Mouse (Mus musculus) neural tube, embryonic 11.5 days (tissue): ENCODE data around the gene Camk2b. TPM values are rescaled to one million over a fixed set of nuclear protein-coding genes. Genes with fewer than 3 reads are reported as not detected.

Experiments
- ATAC-seq: fragments of 200-750 bp; cut with Nextera tagmentation; 2 replicates; pipeline ENCODE4 v1.8.0; 2017; ENCODE audit warnings: moderate number of reproducible peaks, mild to moderate bottlenecking, moderate TSS enrichment, moderate library complexity; ENCODE audit not compliant: insufficient read depth, low FRiP score, low TSS enrichment
- DNase-seq: peaks from one replicate; pipeline ENCODE4 v3.0.0-alpha.2; 2015; ENCODE audit warnings: low spot score
- H3K27ac ChIP-seq: fragments of 300-500 bp; sonication (generic); 2 replicates; pipeline ENCODE4 v1.5.1; 2014; ENCODE audit warnings: low read depth, mild to moderate bottlenecking, low read length
- H3K27me3 ChIP-seq: fragments of 300-500 bp; sonication (generic); 2 replicates; pipeline ENCODE4 v1.6.1; 2014; ENCODE audit warnings: mild to moderate bottlenecking, low read length, mixed read lengths; ENCODE audit not compliant: control insufficient read depth, insufficient read depth
- H3K36me3 ChIP-seq: fragments of 300-500 bp; sonication (generic); 2 replicates; pipeline ENCODE4 v1.6.1; 2014; ENCODE audit warnings: mild to moderate bottlenecking, low read length, moderate library complexity, mixed read lengths; ENCODE audit not compliant: control insufficient read depth, insufficient read depth
- H3K4me1 ChIP-seq: fragments of 300-500 bp; sonication (generic); 2 replicates; pipeline ENCODE4 v1.6.1; 2014; ENCODE audit warnings: low read length, mixed read lengths; ENCODE audit not compliant: control insufficient read depth, insufficient read depth
- H3K4me2 ChIP-seq: fragments of 300-500 bp; sonication (generic); 2 replicates; pipeline ENCODE4 v1.6.1; 2014; ENCODE audit warnings: low read depth, mild to moderate bottlenecking, moderate library complexity
- H3K4me3 ChIP-seq: fragments of 300-500 bp; sonication (generic); 2 replicates; pipeline ENCODE4 v1.5.1; 2014; ENCODE audit warnings: low read depth, low read length
- H3K9ac ChIP-seq: fragments of 300-500 bp; sonication (generic); 2 replicates; pipeline ENCODE4 v1.6.1; 2014; ENCODE audit warnings: mild to moderate bottlenecking, low read length
- H3K9me3 ChIP-seq: fragments of 300-500 bp; sonication (generic); 2 replicates; pipeline ENCODE4 v1.6.1; 2016; ENCODE audit warnings: low read length; ENCODE audit not compliant: control insufficient read depth
- WGBS: fragments of 180-500 bp; shearing (Covaris S2); extraction: QIAGEN DNeasy Blood & Tissue Kit; methylation state at CpG from one replicate; pipeline ENCODE4 v1.1.7; 2014; 5-methylcytosine and 5-hydroxymethylcytosine counted together
- polyA plus RNA-seq: library from polyadenylated mRNA; unstranded; fragments of >200 nt; fragmentation: Nextera tagmentation; extraction: Ambion mirVana; gene quantifications from 2 replicates; pipeline ENCODE4 v1.2.1, GENCODE M21; 2014

Gene Camk2b
- polyA plus RNA-seq, 1 experiment from 2014 or later = 6.5 TPM

GRCm38 (mm10) chr11:5974053-5974452, 92.1 kb downstream of the Camk2b start:
- H3K4me3 ChIP-seq = no peak overlapping the region
- WGBS = 85% methylated on average over 6 of the region's 6 CpGs
- no peak for ATAC-seq

DNA sequence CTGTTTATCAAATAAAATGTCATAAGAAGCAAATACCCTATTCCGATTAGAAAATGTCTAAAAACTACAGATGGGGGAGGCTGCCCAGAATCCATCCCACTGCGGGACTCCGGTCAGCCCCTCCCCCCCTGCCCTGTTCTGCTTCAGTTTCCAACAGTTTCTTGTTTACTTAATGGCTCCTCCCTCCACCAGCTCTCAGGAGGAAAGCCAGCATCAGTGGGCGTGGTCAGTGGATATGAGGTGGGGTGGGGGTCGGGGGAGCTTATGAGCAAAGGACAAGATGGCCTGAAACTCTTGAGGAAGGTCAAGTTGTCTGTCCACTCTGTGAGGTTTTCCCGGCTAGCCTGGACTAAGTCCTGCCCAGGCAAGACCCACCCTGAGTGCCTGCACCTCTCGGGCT, 93.0 kb downstream of the Camk2b start:
- H3K27me3 ChIP-seq = no peaks in the 10 kb centered on the region
- 51% methylated on average over 7 of the region's 7 CpGs for WGBS
- no peak overlapping the region for H3K4me2 ChIP-seq
- H3K9me3 ChIP-seq = no peaks in the 10 kb centered on the region
- H3K4me3 ChIP-seq = no peak overlapping the region
- 0 out of 2 replicates have a peak, but pooled peaks cover 2% of the 10 kb centered on the region for H3K36me3 ChIP-seq
- H3K4me1 ChIP-seq = peaks cover 3% of the 10 kb centered on the region; the same call in 1 of the 2 replicates
- no peak overlapping the region for H3K9ac ChIP-seq
- no peak for DNase-seq
- ATAC-seq = no peak
- H3K27ac ChIP-seq = no peak overlapping the region

More at GRCm38 (mm10) chr11:5974053-5974452, 92.1 kb downstream of the Camk2b start:
- H3K27ac ChIP-seq = no peak overlapping the region
- H3K27me3 ChIP-seq = no peaks in the 10 kb centered on the region
- H3K9ac ChIP-seq = no peak overlapping the region
- no peak for DNase-seq
- H3K9me3 ChIP-seq = no peaks in the 10 kb centered on the region
- peaks cover 3% of the 10 kb centered on the region; the same call in 1 of the 2 replicates for H3K4me1 ChIP-seq
- no peak overlapping the region for H3K4me2 ChIP-seq
- H3K36me3 ChIP-seq = no peaks in the 10 kb centered on the region

GRCm38 (mm10) chr11:5971202-5971601, 95.0 kb downstream of the Camk2b start:
- Histone ChIP-seq H3K4me1 (peaks cover 3% of the 10 kb centered on the region; the same call in 1 of the 2 replicates), H3K4me3 (no peak overlapping the region), H3K9ac (no peak overlapping the region), H3K27ac (no peak overlapping the region), H3K36me3 (peaks cover 6% of the 10 kb centered on the region), H3K4me2 (no peak overlapping the region), H3K27me3 (no peaks in the 10 kb centered on the region), H3K9me3 (no peaks in the 10 kb centered on the region)
- 59% methylated on average over 7 of the region's 7 CpGs for WGBS
- DNase-seq (no peak), ATAC-seq (no peak)

- Histone ChIP-seq H3K27me3 (no peaks in the 10 kb centered on the region), H3K9ac (no peak overlapping the region), H3K36me3 (peaks cover 13% of the 10 kb centered on the region), H3K9me3 (no peaks in the 10 kb centered on the region), H3K4me2 (no peak overlapping the region), H3K27ac (no peak overlapping the region), H3K4me1 (no peaks in the 10 kb centered on the region), H3K4me3 (no peak overlapping the region)
- ATAC-seq = no peak
- WGBS = 76% methylated on average over 6 of the region's 6 CpGs
- no peak for DNase-seq
Observed at GRCm38 (mm10) chr11:5968223-5968622, 97.9 kb downstream of the Camk2b start.

DNA sequence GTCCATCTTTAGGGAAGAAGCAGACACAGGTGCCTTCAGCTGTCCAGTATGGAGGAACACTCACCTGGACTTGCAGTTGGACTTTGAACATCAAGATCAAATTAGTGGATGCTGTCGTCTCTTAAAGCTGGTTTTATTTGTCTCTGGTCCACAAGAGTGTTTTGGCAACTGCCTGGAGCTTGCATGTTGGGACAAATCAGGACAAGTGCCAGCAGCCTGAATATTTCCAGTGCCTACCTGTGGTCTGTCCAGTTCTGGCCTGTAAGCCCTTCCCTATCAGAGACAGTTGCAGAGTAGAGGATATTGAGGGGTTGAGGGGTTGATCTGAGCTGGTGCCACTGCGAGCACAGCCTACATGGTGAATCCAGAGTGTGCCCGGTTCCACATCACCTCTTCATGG, 99.4 kb downstream of the Camk2b start:
- peaks cover 19% of the 10 kb centered on the region for H3K36me3 ChIP-seq
- no peak overlapping the region for H3K4me3 ChIP-seq
- no peaks in the 10 kb centered on the region for H3K4me1 ChIP-seq
- 94% methylated on average over 3 of the region's 3 CpGs for WGBS
- H3K27ac ChIP-seq = no peak overlapping the region
- no peak for ATAC-seq
- no peaks in the 10 kb centered on the region for H3K9me3 ChIP-seq
- H3K9ac ChIP-seq = no peak overlapping the region
- H3K4me2 ChIP-seq = no peak overlapping the region
- no peak for DNase-seq
- H3K27me3 ChIP-seq = no peaks in the 10 kb centered on the region

- ATAC-seq (no peak), DNase-seq (no peak)
- H3K4me2 ChIP-seq = no peak overlapping the region
- 91% methylated on average over 11 of the region's 11 CpGs for WGBS
- H3K36me3 ChIP-seq = peaks cover 24% of the 10 kb centered on the region
- no peaks in the 10 kb centered on the region for H3K27me3 ChIP-seq
- no peak overlapping the region for H3K9ac ChIP-seq
- H3K4me3 ChIP-seq = no peak overlapping the region
- no peak overlapping the region for H3K27ac ChIP-seq
- H3K9me3 ChIP-seq = no peaks in the 10 kb centered on the region
- no peaks in the 10 kb centered on the region for H3K4me1 ChIP-seq
Observed at GRCm38 (mm10) chr11:5965865-5966264, 100.3 kb downstream of the Camk2b start.

DNA sequence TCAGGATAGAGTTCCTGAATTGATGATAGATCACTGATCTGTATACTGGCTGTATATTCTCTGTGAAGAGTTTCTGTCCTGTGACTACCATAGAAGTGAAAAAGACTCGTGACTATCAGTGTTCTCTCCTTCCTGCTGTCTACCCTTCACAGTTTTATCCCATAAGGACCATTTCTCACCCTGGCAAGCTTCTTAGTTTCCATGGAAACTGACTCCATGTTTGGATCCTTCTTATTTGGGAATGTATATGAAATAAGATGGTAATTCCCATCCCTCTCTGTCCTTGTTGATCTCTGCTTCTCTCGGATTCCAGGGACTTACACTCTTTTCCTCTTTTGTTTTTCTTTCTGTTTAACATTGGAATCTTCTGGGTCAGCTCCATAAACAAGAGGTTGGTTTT, 106.1 kb downstream of the Camk2b start:
- Histone ChIP-seq H3K27me3 (no peaks in the 10 kb centered on the region), H3K4me2 (no peak overlapping the region), H3K4me3 (no peak overlapping the region), H3K9ac (no peak overlapping the region), H3K4me1 (peaks cover 5% of the 10 kb centered on the region), H3K36me3 (peaks cover 20% of the 10 kb centered on the region), H3K27ac (no peak overlapping the region), H3K9me3 (no peaks in the 10 kb centered on the region)
- no peak for ATAC-seq
- WGBS = 81% methylated on average over 2 of the region's 2 CpGs
- DNase-seq = no peak

GRCm38 (mm10) chr11:5955546-5956276, 110.5 kb downstream of the Camk2b start, which contains the start of gene Ykt6:
Gene Ykt6 (plus strand): TSS chr11:5955693.
- H3K4me1 ChIP-seq = peaks cover 5% of the 10 kb centered on the region
- peak within 1 kb of the TSS; percentile 80 for H3K9ac ChIP-seq
- ATAC-seq (peak; percentile 96), DNase-seq (peak; percentile 96)
- no peaks in the 10 kb centered on the region for H3K9me3 ChIP-seq
- WGBS = under 1% methylated on average over 71 of the region's 71 CpGs
- H3K27me3 ChIP-seq = no peaks in the 10 kb centered on the region
- peak within 1 kb of the TSS; percentile 85 for H3K4me2 ChIP-seq
- H3K27ac ChIP-seq = peak within 1 kb of the TSS; percentile 58
- H3K4me3 ChIP-seq = peak within 1 kb of the TSS; percentile 80
- 0 out of 2 replicates have a peak, but pooled peaks cover 2% of the 10 kb centered on the region for H3K36me3 ChIP-seq

DNA sequence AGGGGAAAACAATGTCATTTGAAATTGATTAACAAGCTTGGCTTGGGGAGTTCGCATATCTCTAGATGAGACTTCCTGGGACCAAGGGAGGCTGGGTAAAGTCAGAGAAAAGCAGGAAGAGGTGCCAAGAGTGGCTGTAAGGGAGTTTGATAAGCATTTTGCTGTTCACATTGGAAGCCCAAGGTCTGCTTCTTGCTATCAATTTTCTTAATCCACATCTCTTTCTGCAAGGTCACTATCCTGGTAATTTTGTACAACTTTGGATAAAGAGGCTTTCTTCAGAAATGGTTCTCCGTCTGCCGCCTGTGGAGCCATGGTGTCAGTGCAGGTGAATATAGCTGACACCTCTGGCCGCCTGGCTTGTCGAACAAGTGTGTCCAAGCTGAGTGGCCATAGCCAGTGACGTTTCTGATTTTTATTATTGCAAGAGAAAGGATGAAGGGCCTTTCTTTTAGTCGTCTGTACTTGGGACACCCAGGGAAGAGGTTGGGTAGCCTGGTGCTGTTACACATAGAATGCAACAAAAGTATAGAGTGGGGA, 111.1 kb downstream of the Camk2b start:
- peak; percentile 59 for ATAC-seq
- H3K36me3 ChIP-seq = 0 out of 2 replicates have a peak, but pooled peaks cover 2% of the 10 kb centered on the region
- 6% methylated on average over 7 of the region's 7 CpGs for WGBS
- H3K9ac ChIP-seq = peak overlapping the region; percentile 80
- no peaks in the 10 kb centered on the region for H3K9me3 ChIP-seq
- peak overlapping the region; percentile 58 for H3K27ac ChIP-seq
- H3K27me3 ChIP-seq = no peaks in the 10 kb centered on the region
- H3K4me2 ChIP-seq = peak overlapping the region; percentile 85
- H3K4me1 ChIP-seq = peaks cover 7% of the 10 kb centered on the region
- peak; percentile 64 for DNase-seq
- peak overlapping the region; percentile 80 for H3K4me3 ChIP-seq
